Mouse (Mus musculus) CD4-positive, CD25-positive, alpha-beta regulatory T cell (primary cell): Measurements from ENCODE around the gene Cspg5. TPM values are rescaled to one million over a fixed set of nuclear protein-coding genes. Genes with fewer than 3 reads are reported as not detected.

Experiments used
- polyA plus RNA-seq: library from polyadenylated mRNA; unstranded; fragments of 100-300 nt; shearing (Covaris generic); gene quantifications from one replicate; pipeline ENCODE4 v1.2.1, GENCODE M21; 2017

Gene Cspg5
- polyA plus RNA-seq: 0.07 TPM

GRCm38 (mm10) chr9:110243221-110243833, at the start of gene Cspg5:
Gene Cspg5, plus strand, starts transcription at chr9:110243783.

GRCm38 (mm10) chr9:110304969-110305651, 61.5 kb downstream of the Cspg5 start, which contains the start of gene Elp6:
Gene Elp6, plus strand, starts transcription at chr9:110305173.

Other genes starting within 250 kb of the Cspg5 start
- 67.0 TPM for gene Smarcc1, start 126.1 kb upstream of the Cspg5 start, polyA plus RNA-seq
- gene Dhx30, start 126.0 kb upstream of the Cspg5 start, polyA plus RNA-seq: 135 TPM
- gene Elp6, start 61.4 kb downstream of the Cspg5 start, polyA plus RNA-seq: 15.3 TPM
- 71.0 TPM for gene Scap, start 89.5 kb downstream of the Cspg5 start, polyA plus RNA-seq
- gene Ptpn23, start 164.4 kb downstream of the Cspg5 start, polyA plus RNA-seq: 5.7 TPM
- gene Ngp, start 176.0 kb downstream of the Cspg5 start, polyA plus RNA-seq: not detected
- 9.2 TPM for gene Klhl18, start 232.9 kb downstream of the Cspg5 start, polyA plus RNA-seq
- gene Kif9, start 233.2 kb downstream of the Cspg5 start, polyA plus RNA-seq: 0.74 TPM